Mouse (Mus musculus) MEL (cell line): ENCODE measurements around the gene Klf15.

ENCODE experiments used
- CHD2 ChIP-seq: IDR thresholded peaks from 2 replicates; pipeline ENCODE4 v1.6.1; 2011; ENCODE audit warnings: low read length, improper control_type of control experiment
- CTCF ChIP-seq, 3 experiments: IDR thresholded peaks in 2 of 3; conservative IDR thresholded peaks in 1 of 3; 2 replicates each; pipeline ENCODE4 v1.5.1; 2011 to 2012; ENCODE audit warnings: low read length in 3 of 3, low read depth in 2 of 3, mild to moderate bottlenecking in 2 of 3, improper control_type of control experiment in 1 of 3, inconsistent platforms in 1 of 3, mixed read lengths in 1 of 3, moderate library complexity in 1 of 3; ENCODE audit not compliant: control insufficient read depth in 1 of 3, insufficient read depth in 1 of 3, poor library complexity in 1 of 3, severe bottlenecking in 1 of 3
- GATA1 ChIP-seq: IDR thresholded peaks from 2 replicates; pipeline ENCODE4 v1.6.1; 2011; ENCODE audit warnings: low read depth, low read length, improper control_type of control experiment
- HCFC1 ChIP-seq: IDR thresholded peaks from 2 replicates; pipeline ENCODE4 v1.6.1; 2012; ENCODE audit warnings: low read depth, mild to moderate bottlenecking, inconsistent platforms, low read length, improper control_type of control experiment, moderate library complexity
- MAFK ChIP-seq: IDR thresholded peaks from 2 replicates; pipeline ENCODE4 v1.6.1; 2011; ENCODE audit warnings: low read depth, mild to moderate bottlenecking, low read length, improper control_type of control experiment, borderline replicate concordance
- MAX ChIP-seq: IDR thresholded peaks from 2 replicates; pipeline ENCODE4 v1.6.1; 2011; ENCODE audit warnings: low read length, improper control_type of control experiment
- MAZ ChIP-seq: IDR thresholded peaks from 2 replicates; pipeline ENCODE4 v1.6.1; 2012; ENCODE audit warnings: low read depth, mild to moderate bottlenecking, inconsistent platforms, low read length, improper control_type of control experiment
- POLR2A ChIP-seq, 2 experiments: IDR thresholded peaks; 2 replicates each; pipeline ENCODE4 v1.6.1; 2011 to 2012; ENCODE audit warnings: low read length in 2 of 2, mild to moderate bottlenecking in 2 of 2, control low read depth in 1 of 2, improper control_type of control experiment in 1 of 2, low read depth in 1 of 2, moderate library complexity in 1 of 2; ENCODE audit not compliant: control insufficient read depth in 1 of 2, insufficient read depth in 1 of 2, poor library complexity in 1 of 2
- POLR2AphosphoS2 ChIP-seq: IDR thresholded peaks from 2 replicates; pipeline ENCODE4 v1.6.1; 2011; ENCODE audit warnings: low read length, improper control_type of control experiment
- SIN3A ChIP-seq: IDR thresholded peaks from 2 replicates; pipeline ENCODE4 v1.6.1; 2012; ENCODE audit warnings: low read length, improper control_type of control experiment, inconsistent platforms
- USF1 ChIP-seq: IDR thresholded peaks from 2 replicates; pipeline ENCODE4 v1.6.1; 2014; ENCODE audit warnings: low read depth, mild to moderate bottlenecking, inconsistent platforms, low read length, improper control_type of control experiment, moderate library complexity
- ZC3H11A ChIP-seq: IDR thresholded peaks from 2 replicates; pipeline ENCODE4 v1.6.1; 2012; ENCODE audit warnings: low read depth, mild to moderate bottlenecking, inconsistent platforms, low read length, improper control_type of control experiment
- ZKSCAN1 ChIP-seq: IDR thresholded peaks from 2 replicates; pipeline ENCODE4 v1.6.1; 2012; ENCODE audit warnings: low read depth, mild to moderate bottlenecking, inconsistent platforms, low read length, improper control_type of control experiment, moderate library complexity
- ZNF384 ChIP-seq: IDR thresholded peaks from 2 replicates; pipeline ENCODE4 v1.6.1; 2012; ENCODE audit warnings: low read depth, mild to moderate bottlenecking, inconsistent platforms, low read length, improper control_type of control experiment

GRCm38 (mm10) chr6:90489532-90489931, 27.2 kb downstream of the Klf15 start:
- TF ChIP-seq ZC3H11A = no peak
- no peak for TF ChIP-seq MAX
- TF ChIP-seq POLR2A (IDR thresholded peaks at IDR 0.05; ENCODE audit: control insufficient read depth in 1 of 2, insufficient read depth in 1 of 2, low read depth in 1 of 2, low read length in 2 of 2, poor library complexity in 1 of 2) = no peak
- TF ChIP-seq GATA1 = no peak
- TF ChIP-seq ZNF384 = no peak
- TF ChIP-seq CTCF (IDR thresholded peaks at IDR 0.05 in 2 of 3, conservative IDR thresholded peaks at IDR 0.05 in 1 of 3; ENCODE audit: control insufficient read depth in 1 of 3, insufficient read depth in 1 of 3, low read depth in 2 of 3, low read length in 3 of 3, poor library complexity in 1 of 3, severe bottlenecking in 1 of 3) = no peak
- TF ChIP-seq ZKSCAN1 = no peak
- no peak for TF ChIP-seq HCFC1
- no peak for TF ChIP-seq USF1
- TF ChIP-seq CHD2 = no peak
- no peak for TF ChIP-seq POLR2AphosphoS2
- TF ChIP-seq MAFK = no peak
- no peak for TF ChIP-seq SIN3A
- TF ChIP-seq MAZ = no peak
